Mouse (Mus musculus) lung, postnatal 36 days (tissue): ENCODE data around the gene Trmt1l.

Experiments
- DNase-seq: peaks from one replicate; pipeline ENCODE4 v3.0.0; 2022; ENCODE audit warnings: mixed read lengths

Trmt1l gene

DNA sequence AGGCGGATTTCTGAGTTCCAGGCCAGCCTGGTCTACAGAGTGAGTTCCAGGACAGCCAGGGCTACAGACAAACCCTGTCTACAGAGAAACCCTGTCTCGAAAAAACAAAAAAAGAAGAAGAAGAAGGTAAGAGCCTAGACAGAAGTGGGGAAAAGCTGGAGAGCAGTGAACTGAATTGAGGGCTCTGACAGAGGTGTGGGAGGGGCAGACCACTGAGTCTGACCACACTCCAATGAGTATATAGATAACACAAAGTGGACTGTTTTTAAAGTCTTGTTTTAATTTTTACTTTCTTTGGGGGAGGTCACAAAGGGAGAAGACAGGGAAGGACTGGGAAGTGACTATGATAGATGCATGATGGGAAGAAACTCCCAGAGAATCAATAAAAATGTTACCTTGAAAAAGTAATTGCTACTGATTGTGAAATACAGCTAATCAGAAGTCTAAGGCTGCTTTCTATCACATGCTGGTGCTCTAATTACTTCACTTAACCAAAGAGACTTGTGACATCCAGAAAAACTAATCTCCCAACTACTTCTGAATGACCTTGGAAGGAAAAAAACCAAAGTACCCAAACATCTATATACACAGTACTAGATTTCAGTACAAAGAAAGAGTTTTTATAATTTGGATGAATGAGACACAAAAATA is 67.4 kb downstream of the Trmt1l start:
- no peak for DNase-seq

DNA sequence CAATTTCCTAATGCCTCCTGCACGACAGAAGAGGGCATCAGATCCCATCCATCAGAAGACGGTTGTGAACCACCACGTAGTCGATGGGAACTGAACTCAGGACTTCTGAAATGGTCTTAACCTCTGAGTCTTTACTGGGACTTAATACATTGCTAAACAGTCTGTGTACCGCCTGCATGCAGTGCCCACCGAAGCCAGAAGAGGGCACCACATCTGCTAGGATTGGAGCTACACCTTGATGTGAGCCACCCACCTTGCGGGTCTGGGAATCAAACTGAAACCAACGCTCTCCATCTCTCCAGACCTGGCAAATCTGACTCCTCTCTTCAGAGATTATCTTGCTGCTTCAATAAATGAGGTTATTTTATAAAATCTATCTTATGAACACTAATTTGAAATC is 68.7 kb downstream of the Trmt1l start:
- peak; percentile 66 for DNase-seq

DNA sequence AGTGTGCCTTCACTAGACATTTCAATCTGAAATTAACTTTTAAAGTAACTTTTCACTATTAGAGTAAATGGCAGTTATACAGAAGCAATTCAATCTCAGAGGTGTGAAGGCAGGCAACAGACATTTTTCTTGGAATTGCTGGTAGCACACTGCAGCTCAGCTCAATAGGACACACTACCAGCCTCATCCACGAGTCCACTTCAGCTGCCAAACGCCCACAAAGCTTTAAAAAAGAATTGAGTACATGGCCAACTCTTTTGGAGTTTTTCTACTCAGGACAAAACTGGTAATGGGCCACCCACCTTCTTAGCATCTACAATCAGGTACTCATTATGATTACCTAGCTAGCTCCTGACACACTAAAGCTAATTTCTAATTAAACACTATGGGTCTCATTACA is 69.6 kb downstream of the Trmt1l start:
- no peak for DNase-seq

DNA sequence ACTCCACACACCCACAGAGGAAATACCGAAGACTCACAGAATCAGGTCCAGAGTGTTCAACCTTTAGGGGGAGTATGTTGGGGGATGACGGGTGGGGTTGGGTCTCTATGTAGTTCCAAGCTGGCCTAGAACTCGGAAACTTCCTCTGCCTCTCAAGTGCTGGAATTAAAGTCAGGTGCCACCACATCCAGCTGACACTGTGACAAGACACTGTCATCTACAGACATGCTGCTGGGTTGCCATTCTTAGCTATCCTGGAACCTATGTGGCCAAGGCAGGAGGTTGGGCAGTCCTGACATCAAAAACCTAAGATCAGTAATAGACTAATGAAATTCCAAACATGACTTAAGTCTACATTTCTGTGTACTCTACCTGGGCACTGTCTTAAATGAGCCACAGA is 70.0 kb downstream of the Trmt1l start:
- no peak for DNase-seq

DNA sequence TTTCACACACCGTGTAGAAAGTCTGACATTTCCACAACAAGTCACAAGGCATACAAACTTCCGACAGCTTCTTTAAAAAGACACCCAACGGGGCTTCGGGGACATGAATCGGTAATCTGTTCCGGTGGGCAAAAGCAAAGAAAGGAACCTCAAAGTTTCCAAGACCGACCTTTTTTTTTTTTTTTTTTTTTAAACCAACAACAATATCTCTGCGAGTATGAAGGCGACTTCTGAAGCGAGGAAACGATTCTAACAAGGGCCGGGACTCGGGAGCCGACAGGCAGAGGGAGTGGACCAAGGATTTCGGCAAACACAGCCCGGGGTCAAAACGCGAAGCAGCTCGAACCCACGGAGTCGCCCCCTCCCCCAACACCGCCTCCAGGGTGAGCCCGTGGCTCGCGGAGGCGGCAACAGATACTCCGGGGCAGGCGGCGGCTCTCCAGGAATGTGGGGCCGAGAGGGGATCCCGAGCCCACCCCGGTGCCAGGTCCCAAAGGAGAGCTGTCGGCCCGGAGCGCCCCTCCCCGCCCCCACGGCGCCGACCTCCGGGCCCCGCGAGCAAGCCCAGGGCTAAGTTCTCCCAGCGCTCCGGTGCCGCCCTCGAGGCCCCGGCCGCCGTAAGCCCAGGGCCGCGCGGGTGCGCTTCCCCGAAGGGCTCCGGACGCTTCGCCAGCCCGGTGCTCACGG is 71.6 kb downstream of the Trmt1l start:
- DNase-seq = peak; percentile 53

DNA sequence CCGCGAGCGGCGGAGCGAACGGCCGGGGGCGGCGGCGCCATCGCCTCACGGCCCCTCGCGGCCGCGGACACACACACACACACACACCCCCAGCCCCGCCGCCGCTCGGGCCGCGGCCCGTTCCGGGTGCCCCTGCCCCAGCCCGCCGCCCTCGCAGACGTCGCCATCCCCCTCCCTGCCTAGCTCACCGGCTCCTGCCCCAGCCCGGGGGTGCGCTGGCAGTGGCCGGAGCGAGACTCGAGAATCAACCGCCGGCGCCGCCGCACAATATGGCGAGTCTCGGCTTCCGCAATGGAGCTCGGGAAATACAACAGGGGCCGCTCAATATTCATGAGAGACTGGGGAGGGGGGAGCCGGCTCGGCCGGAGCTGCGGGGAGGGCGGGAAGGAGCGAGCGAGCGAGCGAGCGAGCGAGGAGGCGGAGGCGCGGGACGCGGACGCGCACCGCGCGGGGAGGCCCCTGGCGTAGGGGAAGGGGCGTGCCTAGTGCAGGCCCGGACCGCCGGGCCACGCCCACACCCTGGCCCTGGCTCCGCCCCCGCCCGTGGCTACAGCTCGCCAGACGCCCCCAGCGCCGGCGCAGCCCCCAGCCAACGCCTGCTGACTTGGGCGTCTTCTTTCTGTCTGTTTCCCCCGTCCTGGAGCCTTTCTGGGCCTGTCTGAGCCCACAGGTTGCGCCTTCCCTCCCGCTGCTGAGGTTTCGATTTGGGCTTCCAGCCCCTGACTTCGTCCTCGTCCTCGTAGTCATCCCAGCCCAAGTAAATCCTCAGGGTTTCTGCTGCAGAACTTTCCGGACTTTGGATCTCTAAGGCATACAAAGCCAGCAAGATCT is 72.4 kb downstream of the Trmt1l start, which contains the start of gene Rnf2:
Gene Rnf2, minus strand, starts transcription at position 425 of the 831 bp plus-strand sequence.
- peak; percentile 90 for DNase-seq
